Mouse (Mus musculus): Measurements from ENCODE around the gene Gpr61. TPM values are rescaled to one million over a fixed set of nuclear protein-coding genes. Genes with fewer than 3 reads are reported as not detected.

The Gpr61 gene
- total RNA-seq, 1 experiment, result 0.09 TPM

- H3K4me3 ChIP-seq (ENCODE audit: insufficient read depth in 1 of 2, low read depth in 1 of 2, low read length in 2 of 2, poor library complexity in 1 of 2, severe bottlenecking in 1 of 2), result no peak overlapping the region
- peaks cover 0 to 3% of the 10 kb centered on the region in 2 experiments; a peak in 1 of 4 replicates for H3K4me1 ChIP-seq (ENCODE audit: control insufficient read depth in 2 of 2, insufficient read depth in 2 of 2, low read length in 2 of 2, poor library complexity in 1 of 2)
- TF ChIP-seq HCFC1 (IDR thresholded peaks at IDR 0.05; ENCODE audit: borderline replicate concordance, insufficient read depth, low read length) (no peak), CHD2 (IDR thresholded peaks at IDR 0.05; ENCODE audit: low read depth, low read length) (no peak), ZNF384 (IDR thresholded peaks at IDR 0.05; ENCODE audit: low read depth, low read length) (no peak), ZC3H11A (IDR thresholded peaks at IDR 0.05; ENCODE audit: borderline replicate concordance, low read depth, low read length) (no peak), MAFK (IDR thresholded peaks at IDR 0.05; ENCODE audit: insufficient read depth, low read depth, low read length) (no peak)
- in situ Hi-C loops (cut with MboI; ENCODE audit: low sequenced_read_pairs in 2 of 2, unreplicated experiment in 2 of 2), result no loop called here
- H3K36me3 ChIP-seq (ENCODE audit: control insufficient read depth, insufficient read depth, low read length, poor library complexity, severe bottlenecking), result peaks cover 11% of the 10 kb centered on the region
- DNase-seq (ENCODE audit: low read depth, low spot score), result no peak
- no peak overlapping the region for H3K9ac ChIP-seq (ENCODE audit: insufficient read depth, low read depth, low read length, poor library complexity, severe bottlenecking)
- no peak overlapping the region for H3K27ac ChIP-seq (ENCODE audit: insufficient read depth, low read depth, low read length, poor library complexity, severe bottlenecking)
- no peaks in the 10 kb centered on the region for H3K9me3 ChIP-seq (ENCODE audit: control insufficient read depth, insufficient read depth, low read depth, low read length)
Measured at GRCm38 (mm10) chr3:108124131-108124530, 30.6 kb downstream of the Gpr61 start.

GRCm38 (mm10) chr3:108123242-108123641, 31.4 kb downstream of the Gpr61 start:
- in situ Hi-C loops (cut with MboI; ENCODE audit: low sequenced_read_pairs in 2 of 2, unreplicated experiment in 2 of 2), result no loop called here
- no peaks in the 10 kb centered on the region for H3K4me1 ChIP-seq (ENCODE audit: control insufficient read depth in 2 of 2, insufficient read depth in 2 of 2, low read length in 2 of 2, poor library complexity in 1 of 2)
- TF ChIP-seq ZNF384 (IDR thresholded peaks at IDR 0.05; ENCODE audit: low read depth, low read length), result no peak
- TF ChIP-seq MAFK (IDR thresholded peaks at IDR 0.05; ENCODE audit: insufficient read depth, low read depth, low read length), result no peak
- no peak for TF ChIP-seq ZC3H11A (IDR thresholded peaks at IDR 0.05; ENCODE audit: borderline replicate concordance, low read depth, low read length)
- TF ChIP-seq CHD2 (IDR thresholded peaks at IDR 0.05; ENCODE audit: low read depth, low read length), result no peak
- no peak for TF ChIP-seq HCFC1 (IDR thresholded peaks at IDR 0.05; ENCODE audit: borderline replicate concordance, insufficient read depth, low read length)
- no peak overlapping the region for H3K9ac ChIP-seq (ENCODE audit: insufficient read depth, low read depth, low read length, poor library complexity, severe bottlenecking)
- H3K4me3 ChIP-seq (ENCODE audit: insufficient read depth in 1 of 2, low read depth in 1 of 2, low read length in 2 of 2, poor library complexity in 1 of 2, severe bottlenecking in 1 of 2), result no peak overlapping the region
- no peak overlapping the region for H3K27ac ChIP-seq (ENCODE audit: insufficient read depth, low read depth, low read length, poor library complexity, severe bottlenecking)
- no peak for DNase-seq (ENCODE audit: low read depth, low spot score)
- no peaks in the 10 kb centered on the region for H3K9me3 ChIP-seq (ENCODE audit: control insufficient read depth, insufficient read depth, low read depth, low read length)
- H3K36me3 ChIP-seq (ENCODE audit: control insufficient read depth, insufficient read depth, low read length, poor library complexity, severe bottlenecking), result peaks cover 11% of the 10 kb centered on the region

DNA sequence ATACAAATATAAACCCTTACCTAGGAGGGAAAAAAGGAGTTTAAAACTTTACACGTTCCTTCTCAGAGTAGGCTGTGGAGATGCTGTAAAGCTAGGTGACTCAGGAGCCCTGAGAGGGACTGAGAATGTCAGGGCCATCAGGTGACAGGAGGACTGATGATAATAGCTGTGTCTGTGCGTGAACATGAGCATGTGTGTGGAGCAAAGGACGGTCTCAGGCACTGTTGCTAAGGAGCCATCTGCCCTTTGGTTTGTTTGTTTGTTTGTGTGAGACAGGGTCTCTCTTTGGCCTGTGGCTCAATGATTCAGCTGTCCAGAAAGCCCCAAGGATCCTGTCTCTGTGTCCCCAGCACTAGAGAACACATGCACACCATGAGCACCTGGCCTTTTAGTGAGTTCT, 33.6 kb downstream of the Gpr61 start:
- no peak overlapping the region for H3K4me3 ChIP-seq (ENCODE audit: insufficient read depth in 1 of 2, low read depth in 1 of 2, low read length in 2 of 2, poor library complexity in 1 of 2, severe bottlenecking in 1 of 2)
- in situ Hi-C loops (cut with MboI; ENCODE audit: low sequenced_read_pairs in 2 of 2, unreplicated experiment in 2 of 2), result no loop called here
- H3K27ac ChIP-seq (ENCODE audit: insufficient read depth, low read depth, low read length, poor library complexity, severe bottlenecking), result no peak overlapping the region
- DNase-seq (ENCODE audit: low read depth, low spot score), result no peak
- no peaks in the 10 kb centered on the region for H3K9me3 ChIP-seq (ENCODE audit: control insufficient read depth, insufficient read depth, low read depth, low read length)
- H3K9ac ChIP-seq (ENCODE audit: insufficient read depth, low read depth, low read length, poor library complexity, severe bottlenecking), result no peak overlapping the region
- H3K4me1 ChIP-seq (ENCODE audit: control insufficient read depth in 2 of 2, insufficient read depth in 2 of 2, low read length in 2 of 2, poor library complexity in 1 of 2), result no peaks in the 10 kb centered on the region
- H3K36me3 ChIP-seq (ENCODE audit: control insufficient read depth, insufficient read depth, low read length, poor library complexity, severe bottlenecking), result peaks cover 14% of the 10 kb centered on the region
- no peak for TF ChIP-seq CHD2 (IDR thresholded peaks at IDR 0.05; ENCODE audit: low read depth, low read length)

DNA sequence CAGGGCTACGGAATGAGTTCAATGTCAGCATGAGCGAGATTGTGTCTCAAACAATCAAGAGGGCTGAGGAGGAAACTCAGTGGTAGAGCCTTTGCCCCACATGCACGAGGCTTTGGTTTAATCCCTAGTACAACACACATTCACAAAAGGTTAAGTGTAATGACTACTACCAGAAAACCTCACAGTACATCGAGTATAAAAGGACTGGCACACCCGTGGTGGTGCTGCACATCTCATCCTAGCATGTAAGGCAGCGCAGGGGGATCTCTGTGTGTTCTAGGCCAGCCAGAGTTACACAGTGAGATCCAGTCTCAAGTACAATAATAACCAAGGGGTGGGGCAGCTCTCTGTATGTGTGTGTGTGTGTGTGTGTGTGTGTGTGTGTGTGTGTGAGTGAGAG, 37.2 kb downstream of the Gpr61 start:
- in situ Hi-C loops (cut with MboI; ENCODE audit: low sequenced_read_pairs in 2 of 2, unreplicated experiment in 2 of 2), result no loop called here

DNA sequence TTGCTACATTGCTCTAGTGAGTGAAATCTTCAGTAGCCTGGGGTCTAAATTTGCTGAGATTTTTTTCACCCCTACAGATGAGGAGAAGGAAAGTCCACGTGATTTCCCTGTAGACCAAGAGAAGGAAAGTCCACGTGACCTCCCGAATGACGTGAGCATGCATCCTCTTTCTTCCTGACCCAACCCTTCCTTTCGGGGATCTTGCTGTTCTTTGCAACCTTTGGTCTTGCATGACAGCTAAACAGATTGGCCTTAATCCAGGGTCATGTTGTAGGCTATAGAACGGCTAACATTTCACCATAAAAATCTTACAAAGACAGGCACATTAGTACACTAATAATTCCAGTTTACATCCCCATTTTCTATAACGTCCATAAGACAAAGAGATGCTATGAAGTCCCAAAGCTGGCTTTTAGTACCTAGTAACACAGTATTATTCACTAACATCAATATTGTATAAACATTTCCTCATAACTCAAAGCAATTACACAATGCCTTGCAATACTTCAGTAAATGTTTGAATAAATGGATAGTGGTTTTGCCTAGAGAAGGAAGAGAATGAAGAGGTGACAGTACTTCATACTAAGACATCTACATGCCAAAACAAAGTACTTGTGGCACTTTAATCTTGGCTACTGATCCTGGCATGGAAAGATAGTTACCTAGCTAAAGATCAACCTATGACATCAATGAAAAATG, 40.9 kb downstream of the Gpr61 start:
- no peaks in the 10 kb centered on the region for H3K9me3 ChIP-seq (ENCODE audit: control insufficient read depth, insufficient read depth, low read depth, low read length)
- H3K9ac ChIP-seq (ENCODE audit: insufficient read depth, low read depth, low read length, poor library complexity, severe bottlenecking), result no peak overlapping the region
- H3K36me3 ChIP-seq (ENCODE audit: control insufficient read depth, insufficient read depth, low read length, poor library complexity, severe bottlenecking), result peaks cover 25% of the 10 kb centered on the region
- no peak overlapping the region for H3K4me3 ChIP-seq (ENCODE audit: insufficient read depth in 1 of 2, low read depth in 1 of 2, low read length in 2 of 2, poor library complexity in 1 of 2, severe bottlenecking in 1 of 2)
- H3K27ac ChIP-seq (ENCODE audit: insufficient read depth, low read depth, low read length, poor library complexity, severe bottlenecking), result no peak overlapping the region
- in situ Hi-C loops (cut with MboI; ENCODE audit: low sequenced_read_pairs in 2 of 2, unreplicated experiment in 2 of 2), result no loop called here
- no peak for TF ChIP-seq ZC3H11A (IDR thresholded peaks at IDR 0.05; ENCODE audit: borderline replicate concordance, low read depth, low read length)
- TF ChIP-seq HCFC1 (IDR thresholded peaks at IDR 0.05; ENCODE audit: borderline replicate concordance, insufficient read depth, low read length), result no peak
- no peak for TF ChIP-seq MAFK (IDR thresholded peaks at IDR 0.05; ENCODE audit: insufficient read depth, low read depth, low read length)
- TF ChIP-seq ZNF384 (IDR thresholded peaks at IDR 0.05; ENCODE audit: low read depth, low read length), result no peak
- TF ChIP-seq CHD2 (IDR thresholded peaks at IDR 0.05; ENCODE audit: low read depth, low read length), result no peak
- no peaks in the 10 kb centered on the region for H3K4me1 ChIP-seq (ENCODE audit: control insufficient read depth in 2 of 2, insufficient read depth in 2 of 2, low read length in 2 of 2, poor library complexity in 1 of 2)
- no peak for DNase-seq (ENCODE audit: low read depth, low spot score)

More for the DNA sequence above, 37.2 kb downstream of the Gpr61 start:
- Histone ChIP-seq H3K27ac (ENCODE audit: insufficient read depth, low read depth, low read length, poor library complexity, severe bottlenecking) (no peak overlapping the region), H3K36me3 (ENCODE audit: control insufficient read depth, insufficient read depth, low read length, poor library complexity, severe bottlenecking) (peaks cover 24% of the 10 kb centered on the region), H3K9ac (ENCODE audit: insufficient read depth, low read depth, low read length, poor library complexity, severe bottlenecking) (no peak overlapping the region; the same call in 1 of the 2 replicates), H3K9me3 (ENCODE audit: control insufficient read depth, insufficient read depth, low read depth, low read length) (no peaks in the 10 kb centered on the region), H3K4me1 (ENCODE audit: control insufficient read depth in 2 of 2, insufficient read depth in 2 of 2, low read length in 2 of 2, poor library complexity in 1 of 2) (no peaks in the 10 kb centered on the region), H3K4me3 (ENCODE audit: insufficient read depth in 1 of 2, low read depth in 1 of 2, low read length in 2 of 2, poor library complexity in 1 of 2, severe bottlenecking in 1 of 2) (no peak overlapping the region)
- TF ChIP-seq HCFC1 (IDR thresholded peaks at IDR 0.05; ENCODE audit: borderline replicate concordance, insufficient read depth, low read length) (no peak), ZNF384 (IDR thresholded peaks at IDR 0.05; ENCODE audit: low read depth, low read length) (no peak), CHD2 (IDR thresholded peaks at IDR 0.05; ENCODE audit: low read depth, low read length) (no peak), MAFK (IDR thresholded peaks at IDR 0.05; ENCODE audit: insufficient read depth, low read depth, low read length) (no peak)
- no peak for DNase-seq (ENCODE audit: low read depth, low spot score)

All from ES-E14 (cell line).